Mouse (Mus musculus) liver, postnatal 0 days (tissue): ENCODE data around the gene Mypn. TPM values are rescaled to one million over a fixed set of nuclear protein-coding genes. Genes with fewer than 3 reads are reported as not detected.

Experiments used
- ATAC-seq: fragments of 200-750 bp; cut with Nextera tagmentation; 2 replicates; pipeline ENCODE4 v1.8.0; 2017; ENCODE audit warnings: mild to moderate bottlenecking, moderate library complexity
- DNase-seq: peaks from one replicate; pipeline ENCODE4 v3.0.0-alpha.2; 2016
- H3K27ac ChIP-seq: fragments of 300-500 bp; sonication (generic); 2 replicates; pipeline ENCODE4 v1.5.1; 2014; ENCODE audit warnings: antibody characterized with exemption, moderate library complexity, mild to moderate bottlenecking, low read depth
- H3K27me3 ChIP-seq: fragments of 300-500 bp; sonication (generic); 2 replicates; pipeline ENCODE4 v1.6.1; 2014; ENCODE audit warnings: low read length, control low read depth, mixed read lengths; ENCODE audit not compliant: insufficient read depth
- H3K36me3 ChIP-seq: fragments of 300-500 bp; sonication (generic); replicated peaks from 2 replicates; pipeline ENCODE4 v1.6.1; 2014; ENCODE audit warnings: mild to moderate bottlenecking, control low read depth, low read length, moderate library complexity, mixed read lengths; ENCODE audit not compliant: insufficient read depth
- H3K4me1 ChIP-seq: fragments of 300-500 bp; sonication (generic); 2 replicates; pipeline ENCODE4 v1.6.1; 2014; ENCODE audit warnings: antibody characterized with exemption, mild to moderate bottlenecking, control low read depth; ENCODE audit not compliant: insufficient read depth
- H3K4me2 ChIP-seq: fragments of 300-500 bp; sonication (generic); 2 replicates; pipeline ENCODE4 v1.6.1; 2014; ENCODE audit warnings: low read depth, mild to moderate bottlenecking, low read length, moderate library complexity, mixed read lengths
- H3K4me3 ChIP-seq: fragments of 300-500 bp; sonication (generic); 2 replicates; pipeline ENCODE4 v1.5.1; 2014; ENCODE audit warnings: low read depth, low read length
- H3K9ac ChIP-seq: fragments of 300-500 bp; sonication (generic); replicated peaks from 2 replicates; pipeline ENCODE4 v1.6.1; 2014; ENCODE audit warnings: mild to moderate bottlenecking, moderate library complexity
- H3K9me3 ChIP-seq: fragments of 300-500 bp; sonication (generic); 2 replicates; pipeline ENCODE4 v1.6.1; 2016; ENCODE audit warnings: mild to moderate bottlenecking, control low read depth, low read length, mixed read lengths
- CTCF ChIP-seq: sonication (generic); IDR thresholded peaks from 2 replicates; pipeline ENCODE4 v1.5.1; 2016; ENCODE audit warnings: antibody characterized with exemption, low read depth
- EP300 ChIP-seq: IDR thresholded peaks from 2 replicates; pipeline ENCODE4 v1.6.1; 2016; ENCODE audit warnings: antibody characterized with exemption, low read depth, mild to moderate bottlenecking
- WGBS: fragments of 180-500 bp; shearing (Covaris S2); extraction: QIAGEN DNeasy Blood & Tissue Kit; methylation state at CpG from one replicate; pipeline ENCODE4 v1.1.7; 2014; ENCODE audit not compliant: insufficient replicate concordance; 5-methylcytosine and 5-hydroxymethylcytosine counted together
- polyA plus RNA-seq: library from polyadenylated mRNA; unstranded; fragments of >200 nt; fragmentation: Nextera tagmentation; extraction: Ambion mirVana; gene quantifications from 2 replicates; pipeline ENCODE4 v1.2.1, GENCODE M21; 2015

The Mypn gene
- polyA plus RNA-seq, 1 experiment from 2014 or later, result 0.04 TPM

DNA sequence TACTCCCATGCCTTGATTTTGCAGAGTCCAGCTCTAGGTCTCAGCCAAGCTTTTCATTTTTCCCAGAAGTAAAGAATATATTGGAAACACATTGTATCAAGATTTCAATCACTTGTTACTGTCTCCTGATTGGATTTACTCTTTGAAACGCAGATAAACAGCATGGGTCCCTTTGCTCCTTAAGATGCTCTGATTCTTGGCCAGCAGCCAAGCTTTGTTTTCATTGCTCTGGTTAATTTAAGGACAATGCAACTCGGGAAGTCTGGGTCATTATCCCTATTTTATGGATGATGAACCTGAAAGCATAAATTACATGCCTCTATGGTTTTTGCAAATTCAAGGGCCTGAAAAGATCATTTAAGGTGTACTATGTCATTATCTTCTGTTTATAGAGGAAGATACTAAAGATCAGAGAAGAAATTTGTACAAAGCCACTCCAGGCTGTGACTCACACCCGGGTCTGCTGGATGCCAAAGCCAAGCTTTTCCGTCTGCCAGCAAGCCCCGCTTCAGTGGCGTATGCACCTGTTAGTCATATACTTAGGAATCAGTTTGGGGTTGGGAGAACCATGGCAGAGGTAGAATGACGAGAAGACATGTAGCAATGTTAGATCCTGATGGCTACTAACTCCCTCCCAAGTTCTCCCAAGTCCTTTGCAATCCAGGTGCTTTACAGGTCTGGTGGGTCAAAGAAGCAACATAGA lies 17.5 kb upstream of the Mypn start:
- no peak overlapping the region for H3K9ac ChIP-seq
- H3K4me2 ChIP-seq, result no peak overlapping the region
- DNase-seq (no peak), ATAC-seq (no peak)
- H3K36me3 ChIP-seq, result no peaks in the 10 kb centered on the region
- WGBS, result 76% methylated on average over 7 of the region's 7 CpGs
- no peaks in the 10 kb centered on the region for H3K27me3 ChIP-seq
- H3K4me1 ChIP-seq, result no peaks in the 10 kb centered on the region
- TF ChIP-seq EP300, result no peak
- no peak for TF ChIP-seq CTCF
- no peaks in the 10 kb centered on the region for H3K9me3 ChIP-seq
- H3K4me3 ChIP-seq, result no peak overlapping the region
- H3K27ac ChIP-seq, result no peak overlapping the region

DNA sequence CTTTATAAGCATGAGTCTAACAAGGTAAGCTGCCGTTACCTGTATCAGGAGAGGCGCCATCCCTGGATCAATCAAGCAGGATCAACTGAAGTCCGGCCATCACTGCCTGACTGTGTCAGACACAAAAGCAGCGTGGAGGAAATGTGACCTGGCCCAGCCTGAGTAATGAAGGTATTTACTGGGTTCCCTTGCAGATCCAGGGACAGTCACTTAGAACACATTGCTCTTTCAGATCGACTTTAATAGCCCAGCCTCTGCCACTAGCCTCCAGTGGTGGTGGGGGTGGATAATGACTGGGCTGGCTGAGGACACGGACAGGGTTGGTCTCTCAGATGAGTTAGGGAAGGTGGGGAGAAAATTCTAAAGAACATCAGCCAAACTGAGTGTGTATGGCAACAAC lies 5.1 kb upstream of the Mypn start:
- H3K36me3 ChIP-seq, result no peaks in the 10 kb centered on the region
- no peaks in the 10 kb centered on the region for H3K9me3 ChIP-seq
- ATAC-seq (no peak), DNase-seq (no peak)
- TF ChIP-seq CTCF (no peak), EP300 (no peak)
- H3K9ac ChIP-seq, result no peak overlapping the region
- H3K4me1 ChIP-seq, result no peaks in the 10 kb centered on the region
- H3K4me2 ChIP-seq, result no peak overlapping the region
- H3K27me3 ChIP-seq, result no peaks in the 10 kb centered on the region
- H3K4me3 ChIP-seq, result no peak overlapping the region
- WGBS, result 70% methylated on average over 6 of the region's 6 CpGs
- H3K27ac ChIP-seq, result no peak overlapping the region

DNA sequence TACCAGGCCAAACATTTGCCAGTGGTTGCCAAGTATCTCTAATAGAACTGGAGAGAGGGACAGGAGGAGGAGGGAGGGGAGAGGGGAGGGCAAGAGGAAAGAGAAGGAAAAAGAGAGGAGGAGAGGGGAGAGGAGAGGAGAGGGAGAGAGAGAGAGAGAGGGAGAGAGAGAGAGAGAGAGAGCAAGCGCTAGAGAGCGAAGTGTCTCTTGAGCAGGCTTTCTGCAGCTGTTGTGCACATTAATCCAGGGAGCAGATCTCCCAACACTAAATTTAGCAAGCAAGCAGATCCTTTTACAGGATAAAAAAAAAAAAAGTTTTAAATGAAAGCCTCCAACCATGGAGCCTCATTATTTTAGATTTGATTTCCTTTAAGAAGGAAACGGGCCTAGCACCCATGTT lies 750 bp downstream of the Mypn start:
- WGBS, result 85% methylated on average over 3 of the region's 3 CpGs
- Histone ChIP-seq H3K4me1 (no peaks in the 10 kb centered on the region), H3K4me2 (no peak overlapping the region), H3K9ac (no peak overlapping the region), H3K27me3 (no peaks in the 10 kb centered on the region), H3K9me3 (no peaks in the 10 kb centered on the region), H3K4me3 (no peak overlapping the region), H3K36me3 (no peaks in the 10 kb centered on the region), H3K27ac (no peak overlapping the region)
- no peak for ATAC-seq
- DNase-seq, result no peak
- TF ChIP-seq EP300, result no peak
- TF ChIP-seq CTCF, result no peak

DNA sequence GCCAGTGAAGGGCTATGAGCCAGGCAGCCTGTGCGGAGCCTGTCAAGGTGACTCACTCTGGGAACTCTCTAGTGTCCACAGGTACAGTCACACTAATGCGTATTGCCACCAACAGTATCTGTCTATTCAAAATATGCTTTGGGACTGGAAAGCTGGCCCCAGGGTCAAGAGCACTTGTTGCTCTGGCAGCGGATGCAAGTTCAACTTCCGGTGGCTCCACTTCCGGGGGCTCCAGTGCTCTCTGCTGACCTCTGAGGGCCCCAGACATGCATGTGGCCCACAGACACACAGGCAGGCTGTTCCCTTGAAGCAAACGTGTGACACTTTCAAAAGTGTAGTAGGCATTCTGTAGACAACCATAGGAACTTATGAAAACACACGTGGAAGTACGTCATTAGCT lies 2.2 kb downstream of the Mypn start:
- H3K27ac ChIP-seq, result no peak overlapping the region
- no peaks in the 10 kb centered on the region for H3K27me3 ChIP-seq
- no peak overlapping the region for H3K9ac ChIP-seq
- ATAC-seq (no peak), DNase-seq (no peak)
- no peak overlapping the region for H3K4me2 ChIP-seq
- H3K9me3 ChIP-seq, result no peaks in the 10 kb centered on the region
- 78% methylated on average over 8 of the region's 8 CpGs for WGBS
- no peaks in the 10 kb centered on the region for H3K4me1 ChIP-seq
- TF ChIP-seq EP300 (no peak), CTCF (no peak)
- no peaks in the 10 kb centered on the region for H3K36me3 ChIP-seq
- no peak overlapping the region for H3K4me3 ChIP-seq

DNA sequence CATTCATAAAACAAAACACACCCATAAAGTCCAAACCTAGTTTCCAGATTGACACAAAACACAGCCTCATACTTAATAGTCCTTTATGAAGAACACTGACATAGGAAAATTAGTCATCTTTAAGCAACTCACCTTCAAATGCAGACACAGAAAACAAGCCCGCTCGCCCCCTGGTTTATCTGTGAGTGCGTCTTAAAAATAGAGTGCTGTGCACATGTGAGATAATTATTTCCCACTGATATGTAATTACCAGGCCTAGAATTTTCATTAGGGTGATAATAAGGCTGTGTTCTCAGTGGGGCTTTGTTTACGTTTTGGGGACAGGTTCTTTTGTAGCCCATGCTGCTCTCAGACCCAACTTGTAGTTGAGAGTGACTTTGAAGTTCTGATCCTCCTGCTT lies 4.7 kb downstream of the Mypn start:
- TF ChIP-seq EP300 (peak; percentile 72), CTCF (no peak)
- ATAC-seq (no peak), DNase-seq (no peak)
- Histone ChIP-seq H3K4me3 (no peak overlapping the region), H3K36me3 (no peaks in the 10 kb centered on the region), H3K4me2 (no peak overlapping the region), H3K9me3 (no peaks in the 10 kb centered on the region), H3K27me3 (no peaks in the 10 kb centered on the region), H3K9ac (no peak overlapping the region), H3K4me1 (no peaks in the 10 kb centered on the region), H3K27ac (no peak overlapping the region)
- WGBS, result 57% methylated on average over 4 of the region's 4 CpGs

DNA sequence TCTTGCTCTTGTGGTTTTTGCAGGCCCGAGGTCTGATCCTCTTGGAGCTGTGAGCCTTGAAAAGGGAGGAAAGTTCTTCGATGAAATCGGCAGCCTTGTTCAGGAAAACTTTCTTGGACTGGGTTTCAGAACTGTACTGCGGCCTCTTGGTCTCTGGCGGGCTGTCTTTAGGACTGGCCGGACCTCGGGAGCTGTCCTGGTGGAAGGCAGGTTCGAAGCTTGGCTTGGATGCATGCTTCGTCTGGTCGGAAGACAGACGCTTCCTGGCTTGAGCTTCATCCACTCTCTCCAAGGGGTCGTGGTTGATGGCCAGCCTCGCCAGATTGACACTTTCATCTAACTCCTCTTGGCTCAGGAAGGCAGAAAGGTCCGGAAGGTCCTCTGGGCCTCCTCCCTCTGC lies 11.0 kb downstream of the Mypn start:
- Histone ChIP-seq H3K9ac (no peak overlapping the region), H3K4me1 (no peaks in the 10 kb centered on the region), H3K4me2 (no peak overlapping the region), H3K4me3 (no peak overlapping the region), H3K27ac (no peak overlapping the region), H3K9me3 (no peaks in the 10 kb centered on the region), H3K27me3 (no peaks in the 10 kb centered on the region), H3K36me3 (no peaks in the 10 kb centered on the region)
- ATAC-seq, result no peak
- TF ChIP-seq CTCF, result no peak
- TF ChIP-seq EP300, result no peak
- WGBS, result 78% methylated on average over 14 of the region's 14 CpGs
- no peak for DNase-seq
